Mouse (Mus musculus): ENCODE results near the gene Zbtb48. TPM values are rescaled to one million over a fixed set of nuclear protein-coding genes. Genes with fewer than 3 reads are reported as not detected.

Zbtb48 gene
- 24.0 and 25.3 TPM in 2 replicates for polyA plus RNA-seq (2012; rRNA removed)

DNA sequence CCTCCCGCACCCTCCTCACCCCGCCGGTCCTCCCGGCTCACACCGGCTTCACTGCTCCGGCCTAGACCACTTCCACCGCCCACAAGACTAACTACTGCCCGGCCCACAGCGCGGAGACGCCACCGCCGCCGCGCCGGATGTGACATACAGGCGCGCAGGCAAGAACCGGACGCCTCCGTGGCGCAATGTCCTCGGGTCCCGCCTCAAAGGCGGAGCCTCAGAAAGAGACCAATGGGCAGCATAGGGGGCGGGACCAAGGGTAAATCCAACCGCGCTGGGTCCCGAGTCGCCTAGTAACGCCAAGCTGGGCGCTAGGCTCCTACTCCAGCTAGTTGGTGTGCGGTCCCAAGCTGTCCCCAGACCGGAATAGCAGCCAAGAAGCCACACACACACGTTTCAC is at the start of gene Zbtb48:
TSS of gene Zbtb48 (minus strand) at position 148 of the 400 bp plus-strand sequence.

DNA sequence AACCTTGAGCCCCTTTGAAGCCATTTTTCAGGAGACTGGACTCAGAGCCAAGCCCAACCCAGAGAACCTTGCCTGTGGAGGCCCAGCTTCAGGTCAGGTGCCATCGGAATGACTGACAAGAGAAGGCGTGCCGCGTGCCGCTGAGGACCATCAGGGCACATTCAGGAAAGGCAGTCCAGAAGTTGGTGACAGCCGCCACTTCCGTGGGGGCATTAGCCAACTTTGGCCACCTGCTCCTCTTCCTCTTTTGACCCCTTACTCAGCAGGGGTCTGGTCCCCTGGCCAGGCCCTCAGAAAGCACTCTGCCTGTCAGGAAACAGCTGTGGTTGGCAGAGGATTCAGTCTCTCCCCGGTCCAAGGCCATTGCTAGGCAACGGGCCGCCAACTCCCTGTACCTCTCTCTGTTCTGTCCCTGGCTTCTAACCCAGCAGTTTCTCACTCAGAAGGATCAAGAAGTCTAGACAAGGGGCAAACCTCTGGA is 44.7 kb upstream of the Zbtb48 start, which contains the start of gene Plekhg5:
TSS of gene Plekhg5 (plus strand) at position 378 of the 481 bp plus-strand sequence.

DNA sequence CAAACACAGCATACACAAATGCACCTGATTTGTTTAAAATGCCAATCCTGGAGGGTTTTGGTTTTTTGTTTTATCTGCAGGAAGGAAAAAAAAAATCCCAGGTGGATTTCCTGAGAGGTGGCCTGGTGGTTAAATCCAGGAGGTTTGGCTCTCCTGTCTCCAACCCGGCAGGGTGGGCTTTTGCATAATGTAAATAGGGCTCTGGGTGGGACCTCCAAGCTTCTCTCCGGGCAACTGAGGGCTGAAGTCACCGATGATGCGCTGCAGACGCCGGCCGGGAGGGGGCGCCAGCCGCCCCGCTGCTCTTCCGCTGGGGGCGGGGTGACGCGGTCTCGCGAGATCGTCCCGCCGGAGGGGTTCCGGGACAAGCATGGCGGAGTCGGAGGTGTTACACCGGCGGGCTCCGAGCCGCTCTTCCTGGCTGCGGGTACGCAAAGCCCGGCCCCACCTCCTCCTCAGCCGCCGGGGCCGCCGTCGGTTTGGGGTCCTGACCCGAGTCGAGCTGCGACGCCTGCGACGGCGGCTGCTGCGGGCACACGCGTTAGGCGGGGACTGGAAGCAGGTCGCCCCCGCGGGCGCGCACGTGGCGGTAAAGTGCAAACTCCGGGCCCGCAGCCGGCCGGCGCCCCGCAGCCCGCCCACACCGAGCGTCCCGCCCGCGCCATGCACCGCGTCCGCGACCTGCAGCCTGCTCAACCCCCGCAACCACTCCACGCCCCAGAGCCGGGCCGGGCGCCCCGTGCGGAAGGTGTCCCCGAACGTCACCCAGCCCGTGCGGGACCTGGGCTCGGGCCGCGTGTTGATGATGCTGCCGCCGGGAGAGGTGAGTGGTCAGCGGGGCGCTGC is 11.7 kb upstream of the Zbtb48 start, which contains the start of gene Nol9:
TSS of gene Nol9 (plus strand) at position 337 of the 846 bp plus-strand sequence.

DNA sequence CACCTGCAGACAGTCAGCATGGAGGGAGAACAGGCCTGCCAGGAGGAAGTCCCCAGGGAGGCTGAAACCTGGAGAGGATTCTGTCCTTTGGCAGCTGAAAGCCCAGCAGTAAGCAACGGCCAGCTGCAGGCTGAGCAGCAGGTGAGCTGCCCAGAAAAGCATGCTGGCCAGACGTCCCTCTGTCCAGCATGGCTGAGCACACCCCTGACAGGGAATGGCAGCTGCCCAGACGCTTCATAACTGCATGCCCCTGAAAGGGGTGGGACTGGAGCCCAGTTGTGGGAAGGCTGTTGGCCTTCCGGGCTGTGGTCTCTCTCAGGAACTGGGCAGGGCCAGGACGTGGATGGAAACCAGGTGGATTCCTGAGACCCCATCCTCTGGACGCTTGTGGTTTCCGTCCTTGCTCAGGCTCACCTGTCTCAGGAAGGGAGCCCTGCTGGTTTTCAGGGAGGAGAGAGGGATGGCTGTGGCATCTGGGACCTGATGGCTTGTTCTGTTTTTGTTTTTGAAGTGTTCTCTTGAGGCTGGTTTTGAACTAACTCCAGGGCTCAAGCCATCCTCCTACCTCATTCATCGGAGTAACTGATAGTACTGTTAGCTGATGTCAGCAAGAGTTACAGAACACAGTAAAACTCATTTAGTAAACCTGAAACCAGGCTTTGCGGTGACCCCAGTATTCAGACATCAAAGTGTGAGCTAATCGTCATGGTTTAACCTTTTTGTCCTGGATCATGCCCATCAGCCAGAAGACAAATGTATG is 10.9 kb upstream of the Zbtb48 start, which contains the start of gene Tas1r1:
TSS of gene Tas1r1 (minus strand) at position 344 of the 760 bp plus-strand sequence.

DNA sequence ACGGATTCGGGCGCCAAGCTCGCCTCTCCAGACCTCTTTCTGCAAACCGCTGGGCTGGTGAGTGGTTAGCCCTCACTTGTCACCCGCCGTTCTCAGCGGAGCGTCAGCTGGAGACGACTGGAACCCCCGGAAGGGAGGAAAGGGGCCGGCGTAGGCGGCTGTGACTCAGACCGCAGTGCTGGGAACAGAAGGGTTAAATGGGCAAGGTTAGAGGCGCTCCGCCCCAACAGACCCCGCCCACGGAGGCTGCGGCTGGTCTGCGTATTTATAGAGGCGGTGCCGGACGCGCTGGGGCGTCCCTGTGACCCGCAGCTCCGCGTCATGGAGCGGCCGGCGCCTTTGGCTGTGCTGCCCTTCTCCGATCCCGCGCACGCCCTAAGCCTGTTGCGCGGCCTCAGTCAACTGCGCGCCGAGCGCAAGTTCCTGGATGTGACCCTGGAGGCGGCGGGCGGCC is 18.8 kb downstream of the Zbtb48 start, which contains the start of gene Klhl21:
TSS of gene Klhl21 (plus strand) at position 182 of the 454 bp plus-strand sequence.

DNA sequence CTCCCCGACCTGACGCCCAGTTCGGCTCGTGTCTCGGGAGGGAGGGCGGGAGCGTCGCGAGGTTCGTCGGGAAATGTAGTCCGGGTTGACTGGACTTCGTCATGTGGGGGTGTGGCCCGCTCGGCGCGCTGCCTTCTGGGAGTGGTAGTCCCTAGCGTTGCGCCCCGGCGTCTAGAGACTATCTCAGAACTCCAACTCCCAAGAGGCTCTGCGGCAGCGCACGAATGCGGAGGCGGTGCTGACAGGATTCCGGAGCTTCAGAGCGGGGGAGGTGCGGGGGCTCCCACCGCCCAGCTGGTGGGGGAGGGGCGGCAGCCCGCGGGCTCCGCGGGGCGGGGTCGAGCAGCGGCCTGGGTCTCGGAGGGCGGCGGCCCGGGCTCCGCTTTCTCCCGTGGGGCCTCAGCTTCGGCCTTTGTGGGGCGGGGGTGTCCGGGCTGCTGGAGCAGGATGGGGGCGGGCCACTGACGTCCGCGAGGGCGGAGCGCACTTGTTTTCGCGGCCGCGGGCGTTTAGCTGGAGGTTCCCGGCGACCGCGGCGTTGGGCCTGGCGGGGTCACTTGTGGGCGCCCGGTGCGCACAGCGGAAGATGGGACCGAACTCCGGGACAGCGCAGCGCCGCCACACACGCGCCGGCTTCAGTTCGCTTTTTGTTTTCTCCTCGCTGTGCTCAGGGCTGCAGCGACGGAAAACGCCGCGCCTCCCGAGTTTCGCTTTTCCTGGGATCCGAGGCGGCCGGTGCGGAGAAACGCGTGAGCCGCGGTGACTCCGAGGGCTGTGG is 31.1 kb downstream of the Zbtb48 start, which contains the start of gene Phf13:
TSS of gene Phf13 (minus strand) at position 86 of the 778 bp plus-strand sequence.

DNA sequence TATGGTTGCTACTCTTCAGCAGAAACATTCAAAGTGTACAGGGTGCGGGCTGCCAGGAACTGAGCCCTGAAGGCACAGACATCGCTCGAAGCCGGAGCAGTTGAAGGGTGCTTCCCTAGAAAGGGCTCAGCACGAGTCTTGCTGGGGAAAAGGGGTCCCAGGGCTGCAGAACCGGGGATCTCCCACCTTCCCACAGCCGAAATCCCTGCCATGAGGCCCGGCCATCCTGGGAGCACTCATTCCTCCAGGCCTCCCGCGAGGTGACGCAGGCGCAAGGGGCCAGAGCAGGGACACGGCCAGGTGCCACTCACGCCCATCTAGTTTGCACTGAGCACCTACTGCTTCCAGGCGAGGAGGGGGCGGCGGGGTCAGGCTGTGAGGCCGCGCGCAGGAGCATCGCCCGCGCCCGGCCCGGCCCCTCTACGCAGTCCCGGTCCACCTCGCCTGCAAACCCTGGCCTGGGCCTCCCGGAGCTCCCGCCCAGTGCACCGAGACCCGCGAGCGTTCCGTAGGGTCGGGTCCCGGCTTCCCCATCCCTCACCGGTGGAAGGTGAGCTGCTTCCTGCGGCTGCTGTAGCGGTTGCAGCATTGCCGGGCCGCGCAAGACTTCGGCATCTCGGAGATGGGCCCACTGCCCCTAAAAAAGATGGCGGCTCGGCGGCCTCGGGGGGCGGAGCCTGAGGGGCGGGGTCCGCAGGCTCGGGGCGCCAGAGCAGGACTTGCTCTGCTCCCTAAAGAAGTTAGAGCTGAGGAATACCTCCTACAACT is 38.9 kb downstream of the Zbtb48 start, which contains the start of gene Thap3:
TSS of gene Thap3 (minus strand) at position 656 of the 768 bp plus-strand sequence.

Other genes with a start within 250 kb of the Zbtb48 start
- 16.4 and 16.6 TPM in 2 replicates for gene Camta1, start 165.8 kb downstream of the Zbtb48 start, polyA plus RNA-seq (2012; rRNA removed)
- 64.8 and 96.3 TPM in 2 replicates for gene Dnajc11, start 94.0 kb downstream of the Zbtb48 start, polyA plus RNA-seq (2012; rRNA removed)
- gene Thap3, start 38.7 kb downstream of the Zbtb48 start, polyA plus RNA-seq (2012; rRNA removed): 78.1 and 91.7 TPM in 2 replicates
- gene Phf13, start 31.4 kb downstream of the Zbtb48 start, polyA plus RNA-seq (2012; rRNA removed): 40.0 and 48.1 TPM in 2 replicates
- 71.2 and 100 TPM in 2 replicates for gene Klhl21, start 18.9 kb downstream of the Zbtb48 start, polyA plus RNA-seq (2012; rRNA removed)
- 0.16 and 0.23 TPM in 2 replicates for gene Tas1r1, start 10.9 kb upstream of the Zbtb48 start, polyA plus RNA-seq (2012; rRNA removed)
- 37.3 and 39.3 TPM in 2 replicates for gene Nol9, start 11.7 kb upstream of the Zbtb48 start, polyA plus RNA-seq (2012; rRNA removed)
- gene Plekhg5, start 44.8 kb upstream of the Zbtb48 start, polyA plus RNA-seq (2012; rRNA removed): 44.2 and 51.8 TPM in 2 replicates
- gene Tnfrsf25, start 88.3 kb upstream of the Zbtb48 start, polyA plus RNA-seq (2012; rRNA removed): 8.9 and 11.5 TPM in 2 replicates
- gene Espn, start 124.7 kb upstream of the Zbtb48 start, polyA plus RNA-seq (2012; rRNA removed): 85.4 and 131 TPM in 2 replicates
- 0.15 and 0.16 TPM in 2 replicates for gene Hes2, start 131.2 kb upstream of the Zbtb48 start, polyA plus RNA-seq (2012; rRNA removed)
- 59.7 and 67.2 TPM in 2 replicates for gene Acot7, start 150.5 kb upstream of the Zbtb48 start, polyA plus RNA-seq (2012; rRNA removed)
- gene Gpr153, start 246.6 kb upstream of the Zbtb48 start, polyA plus RNA-seq (2012; rRNA removed): 80.9 and 134 TPM in 2 replicates

All from ovary, adult 2 months (tissue).